Mouse (Mus musculus): ENCODE measurements around the gene Bckdha. TPM values are rescaled to one million over a fixed set of nuclear protein-coding genes. Genes with fewer than 3 reads are reported as not detected.

Gene Bckdha
- polyA plus RNA-seq, 1 experiment from 2014 or later, result 40.6 TPM

- H3K9ac ChIP-seq (replicated peaks; ENCODE audit: low read length), result no peak within 1 kb of the TSS
- DNase-seq (no peak), ATAC-seq (ENCODE audit: low FRiP score, low TSS enrichment) (no peak)
- H3K4me2 ChIP-seq (ENCODE audit: low read length), result peak within 1 kb of the TSS; percentile 35
- peaks cover 14% of the 10 kb centered on the region; the same call in 1 of the 2 replicates for H3K27me3 ChIP-seq (ENCODE audit: control insufficient read depth, insufficient read depth, low read length)
- 21% methylated on average over 29 of the region's 29 CpGs for WGBS
- peak within 1 kb of the TSS; percentile 10; the same call in 1 of the 2 replicates for H3K4me3 ChIP-seq (replicated peaks; ENCODE audit: low read depth, low read length)
- no peak within 1 kb of the TSS for H3K27ac ChIP-seq (replicated peaks; ENCODE audit: low read depth, low read length)
- H3K4me1 ChIP-seq (ENCODE audit: control insufficient read depth, insufficient read depth, low read length), result no peaks in the 10 kb centered on the region
- H3K9me3 ChIP-seq (ENCODE audit: control insufficient read depth, low read length), result no peaks in the 10 kb centered on the region
- H3K36me3 ChIP-seq (ENCODE audit: control insufficient read depth, insufficient read depth, low read length), result peaks cover 52% of the 10 kb centered on the region
Observed at GRCm38 (mm10) chr7:25626509-25627430, 32.0 kb downstream of the Bckdha start, which contains the start of gene B3gnt8. Gene B3gnt8 (plus strand): TSS chr7:25626654.

DNA sequence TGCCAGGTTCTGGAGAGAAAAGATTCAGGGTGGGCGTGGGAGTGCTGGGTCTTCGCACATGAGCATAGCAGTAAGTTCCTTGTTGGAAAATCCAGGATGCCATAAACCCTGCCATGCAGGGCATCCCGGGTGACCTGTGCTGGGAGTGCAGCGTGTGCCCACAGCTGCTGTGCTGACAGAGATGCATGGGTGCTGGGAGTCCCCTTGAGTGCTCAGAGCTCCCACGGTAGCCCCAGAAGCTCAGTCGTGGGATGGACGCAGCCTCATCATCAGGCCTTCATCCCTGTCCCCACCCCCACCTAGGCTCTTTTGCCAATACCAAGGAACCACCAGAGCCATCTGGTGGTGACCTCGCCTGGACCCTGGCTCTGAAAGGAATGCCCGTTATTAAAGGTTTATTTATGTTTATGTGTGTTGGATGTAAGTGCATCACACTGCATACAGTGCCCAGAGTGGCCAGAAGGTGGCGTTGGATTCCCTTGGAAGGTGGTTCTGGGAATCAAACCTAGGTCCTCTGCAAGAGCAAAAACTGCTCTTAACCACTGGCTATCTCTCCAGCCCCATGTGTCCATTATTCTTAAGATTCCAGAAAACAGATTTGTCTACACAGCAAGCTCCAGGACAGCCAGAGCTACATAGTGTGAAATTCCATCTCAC is 33.1 kb downstream of the Bckdha start:
- H3K36me3 ChIP-seq (ENCODE audit: control insufficient read depth, insufficient read depth, low read length), result peaks cover 44% of the 10 kb centered on the region
- H3K4me1 ChIP-seq (ENCODE audit: control insufficient read depth, insufficient read depth, low read length), result no peaks in the 10 kb centered on the region
- H3K27ac ChIP-seq (replicated peaks; ENCODE audit: low read depth, low read length), result no peak overlapping the region
- H3K4me2 ChIP-seq (ENCODE audit: low read length), result no peak overlapping the region
- peaks cover 14% of the 10 kb centered on the region; the same call in 1 of the 2 replicates for H3K27me3 ChIP-seq (ENCODE audit: control insufficient read depth, insufficient read depth, low read length)
- H3K4me3 ChIP-seq (replicated peaks; ENCODE audit: low read depth, low read length), result no peak overlapping the region
- no peak for DNase-seq
- WGBS, result 81% methylated on average over 10 of the region's 10 CpGs
- H3K9ac ChIP-seq (replicated peaks; ENCODE audit: low read length), result no peak overlapping the region
- ATAC-seq (ENCODE audit: low FRiP score, low TSS enrichment), result no peak
- H3K9me3 ChIP-seq (ENCODE audit: control insufficient read depth, low read length), result no peaks in the 10 kb centered on the region

GRCm38 (mm10) chr7:25624851-25625250 is 33.9 kb downstream of the Bckdha start:
- Histone ChIP-seq H3K4me2 (ENCODE audit: low read length) (no peak overlapping the region), H3K27ac (replicated peaks; ENCODE audit: low read depth, low read length) (no peak overlapping the region), H3K36me3 (ENCODE audit: control insufficient read depth, insufficient read depth, low read length) (peaks cover 35% of the 10 kb centered on the region), H3K4me1 (ENCODE audit: control insufficient read depth, insufficient read depth, low read length) (peaks cover 2% of the 10 kb centered on the region; the same call in 1 of the 2 replicates), H3K4me3 (replicated peaks; ENCODE audit: low read depth, low read length) (no peak overlapping the region), H3K27me3 (ENCODE audit: control insufficient read depth, insufficient read depth, low read length) (peaks cover 14% of the 10 kb centered on the region; the same call in 1 of the 2 replicates), H3K9me3 (ENCODE audit: control insufficient read depth, low read length) (no peaks in the 10 kb centered on the region), H3K9ac (replicated peaks; ENCODE audit: low read length) (no peak overlapping the region)
- WGBS, result 88% methylated on average over 5 of the region's 5 CpGs
- ATAC-seq (ENCODE audit: low FRiP score, low TSS enrichment), result no peak
- no peak for DNase-seq

DNA sequence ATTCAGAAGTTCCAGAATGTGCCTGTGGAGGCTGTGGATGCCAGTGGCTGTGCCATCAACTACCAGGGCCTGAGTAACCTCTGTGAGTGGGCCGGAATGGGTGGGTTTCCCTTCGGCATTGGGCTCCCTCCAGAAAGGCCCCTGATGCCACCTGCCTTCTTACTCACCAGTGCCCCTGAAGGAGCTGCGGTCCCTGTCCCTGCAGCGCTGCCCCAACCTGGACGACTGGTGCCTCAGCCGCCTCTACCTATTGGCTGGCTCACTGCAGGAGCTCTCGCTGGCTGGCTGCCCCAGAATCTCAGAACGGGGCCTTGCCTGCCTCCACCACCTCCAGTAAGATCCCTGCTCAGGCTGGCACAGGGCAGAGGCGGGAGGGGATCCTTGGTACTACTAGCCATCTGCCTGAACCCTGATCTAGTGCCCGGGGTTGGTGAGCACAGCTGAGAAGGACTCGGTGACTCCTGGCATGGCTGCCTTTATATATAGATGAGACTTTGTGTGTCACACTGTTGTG is 34.9 kb downstream of the Bckdha start:
- Histone ChIP-seq H3K4me3 (replicated peaks; ENCODE audit: low read depth, low read length) (no peak overlapping the region), H3K27ac (replicated peaks; ENCODE audit: low read depth, low read length) (no peak overlapping the region), H3K9ac (replicated peaks; ENCODE audit: low read length) (no peak overlapping the region), H3K36me3 (ENCODE audit: control insufficient read depth, insufficient read depth, low read length) (peaks cover 29% of the 10 kb centered on the region; the same call in 1 of the 2 replicates), H3K4me1 (ENCODE audit: control insufficient read depth, insufficient read depth, low read length) (peaks cover 5% of the 10 kb centered on the region; the same call in 1 of the 2 replicates), H3K27me3 (ENCODE audit: control insufficient read depth, insufficient read depth, low read length) (peaks cover 14% of the 10 kb centered on the region; the same call in 1 of the 2 replicates), H3K4me2 (ENCODE audit: low read length) (no peak overlapping the region), H3K9me3 (ENCODE audit: control insufficient read depth, low read length) (no peaks in the 10 kb centered on the region)
- ATAC-seq (ENCODE audit: low FRiP score, low TSS enrichment), result no peak
- WGBS, result 89% methylated on average over 11 of the region's 11 CpGs
- DNase-seq, result no peak

DNA sequence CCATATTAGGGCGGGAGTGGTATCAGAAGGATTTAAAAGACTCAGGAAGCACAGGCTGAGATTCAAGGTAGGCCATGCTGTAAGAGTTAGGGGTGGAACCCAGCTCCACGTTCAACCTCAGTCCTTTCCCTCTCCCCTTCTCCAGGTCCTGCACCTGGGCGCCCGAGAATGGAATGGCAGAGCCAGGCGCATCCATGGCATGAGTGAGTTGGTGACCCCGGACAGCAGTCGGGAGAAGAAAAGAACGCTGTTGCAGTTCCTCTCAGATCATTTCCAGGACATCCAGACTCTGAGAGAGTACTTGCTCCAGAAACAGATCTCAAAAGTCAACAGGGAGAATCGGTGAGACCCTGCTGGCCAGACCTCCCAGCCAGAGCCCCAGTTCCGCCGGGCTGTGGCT is 38.0 kb downstream of the Bckdha start:
- 86% methylated on average over 11 of the region's 11 CpGs for WGBS
- H3K9me3 ChIP-seq (ENCODE audit: control insufficient read depth, low read length), result no peaks in the 10 kb centered on the region
- H3K27me3 ChIP-seq (ENCODE audit: control insufficient read depth, insufficient read depth, low read length), result 0 out of 2 replicates have a peak, but pooled peaks cover 6% of the 10 kb centered on the region
- no peak overlapping the region for H3K9ac ChIP-seq (replicated peaks; ENCODE audit: low read length)
- H3K27ac ChIP-seq (replicated peaks; ENCODE audit: low read depth, low read length), result no peak overlapping the region
- H3K4me1 ChIP-seq (ENCODE audit: control insufficient read depth, insufficient read depth, low read length), result peaks cover 5% of the 10 kb centered on the region; the same call in 1 of the 2 replicates
- H3K4me3 ChIP-seq (replicated peaks; ENCODE audit: low read depth, low read length), result no peak overlapping the region
- ATAC-seq (ENCODE audit: low FRiP score, low TSS enrichment), result no peak
- DNase-seq, result no peak
- H3K36me3 ChIP-seq (ENCODE audit: control insufficient read depth, insufficient read depth, low read length), result peaks cover 24% of the 10 kb centered on the region; the same call in 1 of the 2 replicates
- H3K4me2 ChIP-seq (ENCODE audit: low read length), result no peak overlapping the region

- Histone ChIP-seq H3K4me2 (ENCODE audit: low read length) (peak overlapping the region; percentile 66), H3K27me3 (ENCODE audit: control insufficient read depth, insufficient read depth, low read length) (0 out of 2 replicates have a peak, but pooled peaks cover 6% of the 10 kb centered on the region), H3K4me1 (ENCODE audit: control insufficient read depth, insufficient read depth, low read length) (peaks cover 5% of the 10 kb centered on the region; the same call in 1 of the 2 replicates), H3K36me3 (ENCODE audit: control insufficient read depth, insufficient read depth, low read length) (peaks cover 21% of the 10 kb centered on the region; the same call in 1 of the 2 replicates), H3K9me3 (ENCODE audit: control insufficient read depth, low read length) (no peaks in the 10 kb centered on the region), H3K27ac (replicated peaks; ENCODE audit: low read depth, low read length) (no peak overlapping the region), H3K9ac (replicated peaks; ENCODE audit: low read length) (no peak overlapping the region), H3K4me3 (replicated peaks; ENCODE audit: low read depth, low read length) (peak overlapping the region; percentile 51; the same call in 1 of the 2 replicates)
- ATAC-seq (ENCODE audit: low FRiP score, low TSS enrichment), result no peak
- no peak for DNase-seq
- WGBS, result 95% methylated on average over 5 of the region's 5 CpGs
Observed at GRCm38 (mm10) chr7:25620101-25620500, 38.7 kb downstream of the Bckdha start.

DNA sequence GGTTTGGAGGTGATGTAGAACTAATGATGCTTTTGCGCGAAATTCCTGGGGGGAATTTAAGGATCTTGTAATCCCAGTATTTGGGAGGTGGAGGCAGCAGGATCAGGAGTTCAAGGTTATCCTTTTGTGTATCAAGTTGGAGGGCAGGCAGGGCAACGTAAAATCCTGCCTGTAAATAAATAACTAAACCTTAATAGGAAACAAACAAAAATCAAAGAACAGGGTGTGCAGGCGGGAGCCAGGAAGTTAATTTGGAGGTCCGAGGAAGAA is 39.1 kb downstream of the Bckdha start:
- peak overlapping the region; percentile 66 for H3K4me2 ChIP-seq (ENCODE audit: low read length)
- no peaks in the 10 kb centered on the region for H3K9me3 ChIP-seq (ENCODE audit: control insufficient read depth, low read length)
- DNase-seq (no peak), ATAC-seq (ENCODE audit: low FRiP score, low TSS enrichment) (no peak)
- WGBS, result 23% methylated on average over 5 of the region's 5 CpGs
- peak overlapping the region; percentile 41; the same call in 1 of the 2 replicates for H3K9ac ChIP-seq (replicated peaks; ENCODE audit: low read length)
- peaks cover 5% of the 10 kb centered on the region; the same call in 1 of the 2 replicates for H3K4me1 ChIP-seq (ENCODE audit: control insufficient read depth, insufficient read depth, low read length)
- 0 out of 2 replicates have a peak, but pooled peaks cover 6% of the 10 kb centered on the region for H3K27me3 ChIP-seq (ENCODE audit: control insufficient read depth, insufficient read depth, low read length)
- H3K27ac ChIP-seq (replicated peaks; ENCODE audit: low read depth, low read length), result no peak overlapping the region
- H3K36me3 ChIP-seq (ENCODE audit: control insufficient read depth, insufficient read depth, low read length), result peaks cover 16% of the 10 kb centered on the region; the same call in 1 of the 2 replicates
- H3K4me3 ChIP-seq (replicated peaks; ENCODE audit: low read depth, low read length), result peak overlapping the region; percentile 51

All from midbrain, embryonic 14.5 days (tissue).